Mouse (Mus musculus) ES-E14 (cell line): ENCODE results near the gene Ntan1.

Experiments
- CHD2 ChIP-seq: IDR thresholded peaks from 2 replicates; pipeline ENCODE4 v1.6.1; 2014; ENCODE audit warnings: mild to moderate bottlenecking, low read depth, low read length, inconsistent platforms
- MAFK ChIP-seq: IDR thresholded peaks from 2 replicates; pipeline ENCODE4 v1.6.1; 2014; ENCODE audit warnings: mild to moderate bottlenecking, low read depth, low read length, inconsistent platforms; ENCODE audit not compliant: insufficient read depth
- ZNF384 ChIP-seq: IDR thresholded peaks from 2 replicates; pipeline ENCODE4 v1.6.1; 2012; ENCODE audit warnings: low read depth, low read length, inconsistent platforms

DNA sequence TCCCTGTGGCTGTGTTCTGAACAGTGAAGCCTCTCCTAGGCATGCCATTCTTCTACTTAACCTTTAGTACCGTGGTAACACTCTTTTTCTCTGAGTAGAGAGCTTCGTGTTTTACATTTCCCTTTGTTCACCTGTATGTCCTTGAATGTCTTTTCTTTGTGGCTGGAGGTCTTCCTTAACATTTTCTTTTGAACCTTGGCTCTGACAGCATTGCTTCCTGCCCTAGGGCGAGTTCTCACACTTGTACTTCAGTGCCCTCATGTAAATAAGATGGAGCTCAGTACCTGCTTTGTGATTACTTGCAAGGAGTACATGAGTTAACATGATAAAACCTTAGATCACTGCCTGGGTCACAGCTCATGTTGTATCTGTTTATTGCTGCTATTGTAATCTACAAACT lies 32.7 kb upstream of the Ntan1 start:
- TF ChIP-seq ZNF384 (no peak), CHD2 (no peak), MAFK (no peak)
